Mouse (Mus musculus): ENCODE measurements around the gene Tcf25.

- no peak for TF ChIP-seq TAL1 (IDR thresholded peaks at IDR 0.05; ENCODE audit: low read length)
- no peak for TF ChIP-seq GATA1 (IDR thresholded peaks at IDR 0.05; ENCODE audit: low read length)
Observed at GRCm38 (mm10) chr8:123410788-123411187, 37.2 kb downstream of the Tcf25 start.

Data from erythroblast, embryonic 14.5 days (primary cell).